Mouse (Mus musculus): ENCODE data around the gene Oit1. TPM values are rescaled to one million over a fixed set of nuclear protein-coding genes. Genes with fewer than 3 reads are reported as not detected.

Gene Oit1
- polyA plus RNA-seq, 1 experiment from 2014 or later, result 0.26 TPM

- no peak overlapping the region for H3K4me3 ChIP-seq
- no peak overlapping the region for H3K9ac ChIP-seq
- WGBS, result 39% methylated on average over 3 of the region's 3 CpGs
- H3K4me1 ChIP-seq, result peaks cover 29% of the 10 kb centered on the region
- ATAC-seq (ENCODE audit: insufficient number of reproducible peaks, insufficient read depth, low FRiP score, low TSS enrichment), result no peak
- no peak overlapping the region for H3K4me2 ChIP-seq (replicated peaks)
- peaks cover 33% of the 10 kb centered on the region for H3K27me3 ChIP-seq
- H3K36me3 ChIP-seq, result no peaks in the 10 kb centered on the region
- no peak overlapping the region for H3K27ac ChIP-seq
- H3K9me3 ChIP-seq, result no peaks in the 10 kb centered on the region
Observed at GRCm38 (mm10) chr14:8314536-8314935, 64.0 kb downstream of the Oit1 start.

DNA sequence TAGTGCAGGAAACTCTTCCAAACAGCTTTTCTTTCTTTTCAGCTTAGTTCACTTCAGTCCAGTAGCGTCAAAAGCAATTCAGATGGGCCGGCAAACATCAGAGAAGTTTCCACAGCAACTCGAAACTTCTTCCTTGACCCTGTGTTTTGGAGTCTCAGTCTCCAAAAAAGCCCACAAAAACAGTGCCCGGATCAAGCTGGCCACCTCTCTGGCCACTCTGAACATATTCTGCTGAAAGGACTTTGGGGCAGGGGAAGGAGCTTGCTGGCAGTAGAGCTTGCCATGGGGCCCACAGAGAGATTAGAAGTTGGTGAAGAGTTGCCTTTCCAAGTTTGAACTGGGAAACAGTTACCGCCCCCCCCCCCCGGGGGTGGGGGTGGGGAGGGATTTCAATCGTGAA lies 64.7 kb downstream of the Oit1 start:
- Histone ChIP-seq H3K9ac (no peak overlapping the region), H3K4me3 (no peak overlapping the region), H3K4me1 (peaks cover 32% of the 10 kb centered on the region), H3K27me3 (peaks cover 30% of the 10 kb centered on the region), H3K27ac (no peak overlapping the region), H3K4me2 (replicated peaks) (no peak overlapping the region), H3K9me3 (no peaks in the 10 kb centered on the region), H3K36me3 (no peaks in the 10 kb centered on the region)
- 40% methylated on average over 7 of the region's 7 CpGs for WGBS
- ATAC-seq (ENCODE audit: insufficient number of reproducible peaks, insufficient read depth, low FRiP score, low TSS enrichment), result no peak

- H3K36me3 ChIP-seq, result no peaks in the 10 kb centered on the region
- H3K27me3 ChIP-seq, result no peaks in the 10 kb centered on the region
- no peaks in the 10 kb centered on the region for H3K9me3 ChIP-seq
- no peak for ATAC-seq (ENCODE audit: insufficient number of reproducible peaks, insufficient read depth, low FRiP score, low TSS enrichment)
- H3K4me2 ChIP-seq (replicated peaks), result no peak overlapping the region
- H3K27ac ChIP-seq, result no peak overlapping the region
- peaks cover 12% of the 10 kb centered on the region; the same call in 1 of the 2 replicates for H3K4me1 ChIP-seq
- H3K4me3 ChIP-seq, result no peak overlapping the region
- 19% methylated on average over 9 of the region's 9 CpGs for WGBS
- no peak overlapping the region for H3K9ac ChIP-seq
Observed at GRCm38 (mm10) chr14:8309621-8310141, 68.9 kb downstream of the Oit1 start.

DNA sequence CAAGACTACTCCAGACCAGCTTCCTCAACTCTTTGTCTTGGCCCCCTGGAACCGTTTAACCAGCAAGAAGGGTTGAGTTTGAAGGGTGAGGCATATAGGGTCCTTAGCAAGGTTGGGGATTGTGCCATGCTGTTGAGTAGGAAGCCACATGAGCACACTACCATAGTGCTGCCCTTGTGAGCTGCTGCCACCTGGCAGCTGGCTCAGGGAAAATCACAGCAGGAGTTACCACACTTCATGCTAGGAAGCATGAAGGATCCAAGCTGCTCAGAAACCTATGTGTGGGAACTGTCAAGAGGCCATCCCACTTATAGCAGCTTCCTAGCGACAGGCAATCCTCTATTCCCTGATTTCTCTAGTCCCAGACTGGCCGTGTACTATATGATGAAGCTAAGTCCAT lies 69.9 kb downstream of the Oit1 start:
- H3K27ac ChIP-seq, result no peak overlapping the region
- no peak for ATAC-seq (ENCODE audit: insufficient number of reproducible peaks, insufficient read depth, low FRiP score, low TSS enrichment)
- WGBS, result 69% methylated on average over 3 of the region's 3 CpGs
- no peak overlapping the region for H3K4me3 ChIP-seq
- H3K4me2 ChIP-seq (replicated peaks), result no peak overlapping the region
- no peaks in the 10 kb centered on the region for H3K36me3 ChIP-seq
- H3K9ac ChIP-seq, result no peak overlapping the region
- H3K4me1 ChIP-seq, result 0 out of 2 replicates have a peak, but pooled peaks cover 7% of the 10 kb centered on the region
- H3K27me3 ChIP-seq, result no peaks in the 10 kb centered on the region
- no peaks in the 10 kb centered on the region for H3K9me3 ChIP-seq

GRCm38 (mm10) chr14:8306884-8307283 lies 71.7 kb downstream of the Oit1 start:
- ATAC-seq (ENCODE audit: insufficient number of reproducible peaks, insufficient read depth, low FRiP score, low TSS enrichment), result no peak
- Histone ChIP-seq H3K27me3 (no peaks in the 10 kb centered on the region), H3K4me2 (replicated peaks) (no peak overlapping the region), H3K4me3 (no peak overlapping the region), H3K4me1 (0 out of 2 replicates have a peak, but pooled peaks cover 6% of the 10 kb centered on the region), H3K36me3 (no peaks in the 10 kb centered on the region), H3K9ac (no peak overlapping the region), H3K9me3 (no peaks in the 10 kb centered on the region), H3K27ac (no peak overlapping the region)
- WGBS, result 71% methylated on average over 6 of the region's 6 CpGs

GRCm38 (mm10) chr14:8305014-8305413 lies 73.5 kb downstream of the Oit1 start:
- H3K27ac ChIP-seq, result no peak overlapping the region
- no peaks in the 10 kb centered on the region for H3K36me3 ChIP-seq
- no peaks in the 10 kb centered on the region for H3K9me3 ChIP-seq
- H3K4me2 ChIP-seq (replicated peaks), result no peak overlapping the region
- whole genome bisulfite sequencing, result 42% methylated on average over 3 of the region's 3 CpGs
- H3K27me3 ChIP-seq, result no peaks in the 10 kb centered on the region
- no peak for ATAC-seq (ENCODE audit: insufficient number of reproducible peaks, insufficient read depth, low FRiP score, low TSS enrichment)
- 0 out of 2 replicates have a peak, but pooled peaks cover 6% of the 10 kb centered on the region for H3K4me1 ChIP-seq
- H3K4me3 ChIP-seq, result no peak overlapping the region
- no peak overlapping the region for H3K9ac ChIP-seq

DNA sequence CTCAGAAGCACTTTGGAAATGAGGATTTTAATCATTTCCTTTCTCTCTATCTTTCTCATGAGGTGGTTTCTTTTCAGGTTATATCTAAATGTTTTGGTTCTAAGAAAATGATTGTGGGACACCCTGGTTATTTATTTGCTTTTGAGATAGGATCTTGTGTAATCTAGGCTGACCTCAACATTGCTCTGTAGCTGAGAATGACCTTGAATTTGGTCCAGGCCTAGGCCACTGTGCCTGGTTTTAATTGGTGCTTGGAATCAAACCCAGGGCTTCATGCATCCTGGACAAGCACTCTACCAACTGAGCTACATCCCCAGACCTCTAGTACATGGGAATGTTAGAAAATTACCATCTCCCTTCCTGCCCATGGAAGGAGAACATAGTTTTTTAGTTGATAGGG lies 74.5 kb downstream of the Oit1 start:
- H3K27ac ChIP-seq, result no peak overlapping the region
- no peak overlapping the region for H3K4me2 ChIP-seq (replicated peaks)
- 0 out of 2 replicates have a peak, but pooled peaks cover 3% of the 10 kb centered on the region for H3K27me3 ChIP-seq
- no peak for ATAC-seq (ENCODE audit: insufficient number of reproducible peaks, insufficient read depth, low FRiP score, low TSS enrichment)
- no peaks in the 10 kb centered on the region for H3K9me3 ChIP-seq
- H3K9ac ChIP-seq, result no peak overlapping the region
- no peak overlapping the region for H3K4me3 ChIP-seq
- H3K4me1 ChIP-seq, result no peaks in the 10 kb centered on the region
- no peaks in the 10 kb centered on the region for H3K36me3 ChIP-seq

DNA sequence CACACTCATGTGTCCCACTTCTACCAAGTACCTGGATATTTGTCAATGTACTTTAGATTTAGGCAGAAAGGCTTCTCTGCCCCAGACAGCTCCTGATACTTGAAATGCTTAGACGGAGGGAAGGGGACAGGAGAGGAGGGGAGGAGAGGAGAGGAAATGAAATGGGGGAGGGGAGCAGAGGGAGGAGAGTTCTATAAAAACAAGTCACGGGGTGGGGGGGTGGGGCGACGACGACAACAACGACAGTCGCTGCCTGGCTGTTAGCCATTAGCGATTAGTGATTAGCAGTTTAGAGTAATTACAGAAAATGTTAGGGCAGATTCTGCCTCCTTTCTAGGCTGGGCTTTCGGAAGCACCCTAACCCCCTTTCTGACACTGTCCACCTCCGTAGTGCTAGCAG lies 75.9 kb downstream of the Oit1 start:
- Histone ChIP-seq H3K9me3 (no peaks in the 10 kb centered on the region), H3K27me3 (0 out of 2 replicates have a peak, but pooled peaks cover 3% of the 10 kb centered on the region), H3K4me2 (replicated peaks) (no peak overlapping the region), H3K4me1 (no peaks in the 10 kb centered on the region), H3K27ac (no peak overlapping the region), H3K4me3 (no peak overlapping the region), H3K9ac (no peak overlapping the region), H3K36me3 (no peaks in the 10 kb centered on the region)
- 13% methylated on average over 10 of the region's 10 CpGs for WGBS
- ATAC-seq (ENCODE audit: insufficient number of reproducible peaks, insufficient read depth, low FRiP score, low TSS enrichment), result no peak

DNA sequence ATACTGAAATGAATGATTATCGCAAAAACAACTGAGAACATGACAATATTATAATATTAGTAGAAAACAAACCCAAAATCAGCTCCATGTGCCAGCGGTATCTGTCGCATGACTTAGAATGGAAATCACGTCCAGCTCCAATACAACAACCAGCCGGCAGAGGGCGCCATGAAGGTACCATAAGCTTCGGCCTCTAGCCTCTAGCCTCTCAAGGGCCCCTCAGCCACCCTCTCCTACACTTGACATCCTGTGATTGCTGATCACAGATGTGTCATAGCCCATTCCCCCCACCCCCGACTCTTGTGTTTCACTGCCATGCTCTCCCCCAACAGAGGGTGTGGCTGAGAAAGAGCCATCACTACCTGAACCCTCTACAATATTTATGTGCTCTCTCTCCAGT lies 78.3 kb downstream of the Oit1 start:
- ATAC-seq (ENCODE audit: insufficient number of reproducible peaks, insufficient read depth, low FRiP score, low TSS enrichment), result no peak

More for the DNA sequence above, 78.3 kb downstream of the Oit1 start:
- WGBS, result 27% methylated on average over 8 of the region's 8 CpGs
- no peak overlapping the region for H3K27ac ChIP-seq
- no peaks in the 10 kb centered on the region for H3K4me1 ChIP-seq
- H3K4me3 ChIP-seq, result no peak overlapping the region
- no peaks in the 10 kb centered on the region for H3K36me3 ChIP-seq
- no peaks in the 10 kb centered on the region for H3K9me3 ChIP-seq
- H3K27me3 ChIP-seq, result 0 out of 2 replicates have a peak, but pooled peaks cover 3% of the 10 kb centered on the region
- no peak overlapping the region for H3K9ac ChIP-seq
- no peak overlapping the region for H3K4me2 ChIP-seq (replicated peaks)

Other genes starting within 250 kb of the Oit1 start
- gene Pdhb, start 205.7 kb downstream of the Oit1 start, polyA plus RNA-seq (2016; fragmentation: Nextera tagmentation; extraction: Ambion mirVana), result 196 and 198 TPM in 2 replicates
- 14.0 and 17.8 TPM in 2 replicates for gene Kctd6, start 164.6 kb downstream of the Oit1 start, polyA plus RNA-seq (2016; fragmentation: Nextera tagmentation; extraction: Ambion mirVana)
- gene Acox2, start 119.4 kb downstream of the Oit1 start, polyA plus RNA-seq (2016; fragmentation: Nextera tagmentation; extraction: Ambion mirVana), result not detected in 2 replicates
- gene Fam107a, start 60.7 kb downstream of the Oit1 start, polyA plus RNA-seq (2016; fragmentation: Nextera tagmentation; extraction: Ambion mirVana), result 1.9 and 2.2 TPM in 2 replicates